Mouse (Mus musculus): Measurements from ENCODE around the gene Prph. TPM values are rescaled to one million over a fixed set of nuclear protein-coding genes. Genes with fewer than 3 reads are reported as not detected.
"Not testable (repeated sequence)": the region's sequence is repeated elsewhere in the genome, so short reads cannot be mapped to it uniquely, and the experiment has no call there.

Gene Prph
- polyA plus RNA-seq, 1 experiment from 2014 or later: 0.94 TPM

- H3K27me3 ChIP-seq (ENCODE audit: control insufficient read depth, insufficient read depth, low read length): no peaks in the 10 kb centered on the region
- H3K36me3 ChIP-seq (ENCODE audit: control insufficient read depth, insufficient read depth, low read length): no peaks in the 10 kb centered on the region; the same call in 1 of the 2 replicates
- H3K9me3 ChIP-seq (ENCODE audit: control insufficient read depth, low read length): no peaks in the 10 kb centered on the region
- no peak overlapping the region for H3K9ac ChIP-seq (ENCODE audit: low read length)
- no peak overlapping the region for H3K4me3 ChIP-seq (ENCODE audit: low read depth, low read length)
- ATAC-seq (replicated peaks; ENCODE audit: low FRiP score) (no peak), DNase-seq (ENCODE audit: low spot score) (no peak)
- H3K27ac ChIP-seq (ENCODE audit: low read depth, low read length): no peak overlapping the region
- H3K4me2 ChIP-seq (ENCODE audit: low read depth, low read length, severe bottlenecking): no peak overlapping the region
- WGBS: 94% methylated on average over 5 of the region's 5 CpGs
- H3K4me1 ChIP-seq (replicated peaks; ENCODE audit: control insufficient read depth, insufficient read depth, low read length): no peaks in the 10 kb centered on the region
These were observed 16.2 kb upstream of the Prph start for GRCm38 (mm10) chr15:99038797-99039196.

DNA sequence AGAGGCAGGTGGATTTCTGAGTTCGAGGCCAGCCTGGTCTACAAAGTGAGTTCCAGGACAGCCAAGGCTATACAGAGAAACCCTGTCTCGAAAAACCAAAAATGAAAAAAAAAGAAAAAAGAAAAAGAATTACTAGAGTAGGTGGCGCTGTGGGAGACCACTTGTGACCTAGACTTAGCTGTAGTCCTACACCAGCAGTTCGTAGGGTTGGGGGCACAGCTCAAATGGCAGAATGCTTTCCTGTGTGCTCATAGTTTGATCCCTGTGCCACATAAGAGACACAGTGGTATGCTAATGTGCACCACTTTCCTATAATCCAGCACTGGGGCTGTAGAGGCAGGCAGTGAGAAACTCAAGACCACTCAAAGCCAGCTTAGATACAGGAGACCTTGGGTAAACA, 15.7 kb upstream of the Prph start:
- H3K9ac ChIP-seq (ENCODE audit: low read length): no peak overlapping the region
- no peak overlapping the region for H3K4me2 ChIP-seq (ENCODE audit: low read depth, low read length, severe bottlenecking)
- ATAC-seq (replicated peaks; ENCODE audit: low FRiP score): no peak
- no peaks in the 10 kb centered on the region for H3K9me3 ChIP-seq (ENCODE audit: control insufficient read depth, low read length)
- no peaks in the 10 kb centered on the region for H3K27me3 ChIP-seq (ENCODE audit: control insufficient read depth, insufficient read depth, low read length)
- no peak for DNase-seq (ENCODE audit: low spot score)
- H3K4me3 ChIP-seq (ENCODE audit: low read depth, low read length): no peak overlapping the region
- 83% methylated on average over 4 of the region's 4 CpGs for WGBS
- no peaks in the 10 kb centered on the region; the same call in 1 of the 2 replicates for H3K36me3 ChIP-seq (ENCODE audit: control insufficient read depth, insufficient read depth, low read length)
- no peak overlapping the region for H3K27ac ChIP-seq (ENCODE audit: low read depth, low read length)
- no peaks in the 10 kb centered on the region for H3K4me1 ChIP-seq (replicated peaks; ENCODE audit: control insufficient read depth, insufficient read depth, low read length)

- H3K4me1 ChIP-seq (replicated peaks; ENCODE audit: control insufficient read depth, insufficient read depth, low read length): 0 out of 2 replicates have a peak, but pooled peaks cover 3% of the 10 kb centered on the region
- ATAC-seq (replicated peaks; ENCODE audit: low FRiP score) (no peak), DNase-seq (ENCODE audit: low spot score) (no peak)
- H3K4me2 ChIP-seq (ENCODE audit: low read depth, low read length, severe bottlenecking): no peak overlapping the region
- no peak overlapping the region for H3K4me3 ChIP-seq (ENCODE audit: low read depth, low read length)
- H3K9ac ChIP-seq (ENCODE audit: low read length): no peak overlapping the region
- no peaks in the 10 kb centered on the region for H3K27me3 ChIP-seq (ENCODE audit: control insufficient read depth, insufficient read depth, low read length)
- H3K36me3 ChIP-seq (ENCODE audit: control insufficient read depth, insufficient read depth, low read length): no peaks in the 10 kb centered on the region; the same call in 1 of the 2 replicates
- WGBS: 74% methylated on average over 26 of the region's 26 CpGs
- no peak overlapping the region for H3K27ac ChIP-seq (ENCODE audit: low read depth, low read length)
- no peaks in the 10 kb centered on the region for H3K9me3 ChIP-seq (ENCODE audit: control insufficient read depth, low read length)
These were observed 14.7 kb upstream of the Prph start for GRCm38 (mm10) chr15:99039996-99040919.

DNA sequence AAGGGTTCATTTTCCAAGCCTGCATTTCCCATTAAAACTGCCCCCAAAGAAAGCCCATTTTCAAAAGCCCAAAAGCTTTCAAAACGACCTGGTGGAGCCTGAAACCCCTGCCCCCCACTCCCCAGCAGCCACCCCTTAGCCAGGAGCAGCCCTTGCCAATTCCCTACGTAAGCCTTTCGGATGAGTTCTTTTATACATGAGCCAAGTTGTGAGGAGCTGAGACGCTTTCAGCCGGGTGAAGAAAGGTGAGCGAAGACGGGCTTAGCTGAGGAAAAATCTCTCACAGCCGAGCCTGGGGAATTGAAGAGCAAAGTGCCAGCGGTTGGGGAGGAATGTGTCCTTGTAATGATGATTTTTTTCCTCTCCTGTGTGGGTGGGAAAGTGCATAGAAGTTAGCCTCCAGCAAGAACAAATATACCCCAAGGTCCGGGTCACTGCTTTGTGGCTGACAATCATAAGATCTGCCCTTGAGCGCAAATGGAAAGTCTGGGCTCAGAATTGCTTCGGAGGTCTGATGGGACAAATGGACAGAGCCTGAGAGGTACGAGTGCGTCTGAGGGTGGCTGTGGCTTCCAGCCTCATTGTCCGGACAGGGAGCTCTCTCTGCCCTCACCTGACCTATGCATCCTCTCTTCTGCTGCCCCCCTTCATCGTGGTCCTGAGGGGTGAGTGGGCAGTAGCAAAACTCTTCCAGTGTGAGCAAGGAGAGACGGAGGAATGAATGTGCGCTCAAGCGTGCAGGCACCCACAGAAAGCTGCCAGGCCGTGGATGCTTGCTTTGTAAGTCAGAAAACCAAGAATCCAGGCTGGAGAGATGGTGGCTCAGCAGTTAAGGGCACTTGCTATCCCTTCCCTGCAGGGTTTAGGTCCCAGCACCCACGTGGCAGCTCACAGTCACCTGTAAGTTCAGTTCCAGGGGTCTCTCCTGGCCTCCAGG, 13.8 kb upstream of the Prph start:
- Histone ChIP-seq H3K27me3 (ENCODE audit: control insufficient read depth, insufficient read depth, low read length) (no peaks in the 10 kb centered on the region), H3K9me3 (ENCODE audit: control insufficient read depth, low read length) (no peaks in the 10 kb centered on the region), H3K9ac (ENCODE audit: low read length) (no peak overlapping the region), H3K36me3 (ENCODE audit: control insufficient read depth, insufficient read depth, low read length) (no peaks in the 10 kb centered on the region), H3K4me3 (ENCODE audit: low read depth, low read length) (no peak overlapping the region), H3K4me2 (ENCODE audit: low read depth, low read length, severe bottlenecking) (no peak overlapping the region), H3K4me1 (replicated peaks; ENCODE audit: control insufficient read depth, insufficient read depth, low read length) (0 out of 2 replicates have a peak, but pooled peaks cover 3% of the 10 kb centered on the region), H3K27ac (ENCODE audit: low read depth, low read length) (no peak overlapping the region)
- ATAC-seq (replicated peaks; ENCODE audit: low FRiP score): no peak
- no peak for DNase-seq (ENCODE audit: low spot score)
- 55% methylated on average over 21 of the region's 21 CpGs for WGBS

DNA sequence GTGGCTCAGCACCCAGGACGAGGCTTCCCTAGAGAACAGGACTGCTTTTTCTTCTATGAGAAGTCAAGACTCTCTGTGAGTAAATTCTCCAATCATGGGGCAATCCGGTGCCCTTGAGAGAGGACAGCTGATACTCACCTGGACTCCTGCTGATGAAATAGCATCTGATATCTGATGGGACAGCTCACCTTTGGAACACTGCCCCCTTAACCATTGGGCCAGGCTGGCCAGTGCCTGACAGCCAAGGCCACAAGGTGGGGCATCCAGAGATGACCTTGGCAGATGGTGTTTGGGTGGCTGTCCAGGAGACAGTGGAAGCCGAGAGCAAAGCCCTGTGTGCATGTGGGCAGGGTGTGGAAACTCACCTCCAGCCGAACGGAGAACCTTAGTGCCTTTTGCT, 12.6 kb upstream of the Prph start:
- H3K4me3 ChIP-seq (ENCODE audit: low read depth, low read length): no peak overlapping the region
- no peaks in the 10 kb centered on the region for H3K9me3 ChIP-seq (ENCODE audit: control insufficient read depth, low read length)
- no peak overlapping the region for H3K4me2 ChIP-seq (ENCODE audit: low read depth, low read length, severe bottlenecking)
- 0 out of 2 replicates have a peak, but pooled peaks cover 3% of the 10 kb centered on the region for H3K4me1 ChIP-seq (replicated peaks; ENCODE audit: control insufficient read depth, insufficient read depth, low read length)
- H3K27ac ChIP-seq (ENCODE audit: low read depth, low read length): no peak overlapping the region
- H3K36me3 ChIP-seq (ENCODE audit: control insufficient read depth, insufficient read depth, low read length): no peaks in the 10 kb centered on the region
- ATAC-seq (replicated peaks; ENCODE audit: low FRiP score) (no peak), DNase-seq (ENCODE audit: low spot score) (no peak)
- 84% methylated on average over 5 of the region's 5 CpGs for WGBS
- no peaks in the 10 kb centered on the region for H3K27me3 ChIP-seq (ENCODE audit: control insufficient read depth, insufficient read depth, low read length)
- H3K9ac ChIP-seq (ENCODE audit: low read length): no peak overlapping the region

DNA sequence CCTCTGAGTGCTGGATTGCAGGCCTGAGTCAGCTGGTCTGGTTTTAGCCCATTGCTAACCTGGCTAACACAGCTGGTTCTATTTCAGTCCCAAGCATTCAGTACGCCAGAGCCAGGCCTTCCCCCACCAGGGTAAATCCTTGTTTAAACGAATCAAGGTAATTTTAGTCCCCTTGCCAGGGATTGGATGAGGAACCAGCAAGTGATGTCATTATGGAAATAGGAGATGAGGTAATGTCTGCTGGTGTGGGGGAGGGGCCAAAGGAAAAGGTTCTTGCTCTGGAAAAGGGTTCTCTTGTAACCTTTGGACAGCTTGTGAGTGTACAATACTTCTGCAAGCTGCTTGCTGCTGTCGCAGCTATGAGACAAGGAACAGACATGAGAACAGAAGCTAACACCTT, 10.1 kb upstream of the Prph start:
- Histone ChIP-seq H3K36me3 (ENCODE audit: control insufficient read depth, insufficient read depth, low read length) (no peaks in the 10 kb centered on the region), H3K4me1 (replicated peaks; ENCODE audit: control insufficient read depth, insufficient read depth, low read length) (0 out of 2 replicates have a peak, but pooled peaks cover 3% of the 10 kb centered on the region), H3K9me3 (ENCODE audit: control insufficient read depth, low read length) (no peaks in the 10 kb centered on the region), H3K4me2 (ENCODE audit: low read depth, low read length, severe bottlenecking) (no peak overlapping the region), H3K27me3 (ENCODE audit: control insufficient read depth, insufficient read depth, low read length) (no peaks in the 10 kb centered on the region), H3K4me3 (ENCODE audit: low read depth, low read length) (no peak overlapping the region), H3K9ac (ENCODE audit: low read length) (no peak overlapping the region), H3K27ac (ENCODE audit: low read depth, low read length) (no peak overlapping the region)
- DNase-seq (ENCODE audit: low spot score) (no peak), ATAC-seq (replicated peaks; ENCODE audit: low FRiP score) (no peak)
- 51% methylated on average over 3 of the region's 3 CpGs for WGBS

GRCm38 (mm10) chr15:99045734-99046133, 9.2 kb upstream of the Prph start:
- H3K36me3 ChIP-seq (ENCODE audit: control insufficient read depth, insufficient read depth, low read length); H3K27ac ChIP-seq (ENCODE audit: low read depth, low read length); H3K4me2 ChIP-seq (ENCODE audit: low read depth, low read length, severe bottlenecking); ATAC-seq (replicated peaks; ENCODE audit: low FRiP score); H3K9ac ChIP-seq (ENCODE audit: low read length); H3K4me3 ChIP-seq (ENCODE audit: low read depth, low read length); H3K9me3 ChIP-seq (ENCODE audit: control insufficient read depth, low read length); H3K27me3 ChIP-seq (ENCODE audit: control insufficient read depth, insufficient read depth, low read length); DNase-seq (ENCODE audit: low spot score); H3K4me1 ChIP-seq (replicated peaks; ENCODE audit: control insufficient read depth, insufficient read depth, low read length): not testable (repeated sequence)
- WGBS: 86% methylated on average over 6 of the region's 6 CpGs

- peaks cover 19% of the 10 kb centered on the region for H3K27me3 ChIP-seq (ENCODE audit: control insufficient read depth, insufficient read depth, low read length)
These were observed 5.3 kb upstream of the Prph start for GRCm38 (mm10) chr15:99049473-99050253.

More at GRCm38 (mm10) chr15:99049473-99050253, 5.3 kb upstream of the Prph start:
- Histone ChIP-seq H3K4me2 (ENCODE audit: low read depth, low read length, severe bottlenecking) (no peak overlapping the region), H3K4me1 (replicated peaks; ENCODE audit: control insufficient read depth, insufficient read depth, low read length) (peaks cover 7% of the 10 kb centered on the region; the same call in 1 of the 2 replicates), H3K9ac (ENCODE audit: low read length) (no peak overlapping the region), H3K9me3 (ENCODE audit: control insufficient read depth, low read length) (no peaks in the 10 kb centered on the region), H3K36me3 (ENCODE audit: control insufficient read depth, insufficient read depth, low read length) (no peaks in the 10 kb centered on the region), H3K27ac (ENCODE audit: low read depth, low read length) (no peak overlapping the region), H3K4me3 (ENCODE audit: low read depth, low read length) (no peak overlapping the region)
- ATAC-seq (replicated peaks; ENCODE audit: low FRiP score) (no peak), DNase-seq (ENCODE audit: low spot score) (peak; percentile 70)
- 36% methylated on average over 13 of the region's 13 CpGs for WGBS

Data from forebrain, embryonic 11.5 days (tissue).